ENCODE assay signal across 8 mouse cellular contexts in genomic region chr5:14514631-14515523, GRCm38 (mm10). TPM values are rescaled to one million over a fixed set of nuclear protein-coding genes. Genes with fewer than 3 reads are reported as not detected.
DNase-seq lines count a peak whose midpoint lies in the region; ATAC-seq lines count a peak whose summit lies in the region.

TSS of gene Pclo (plus strand) at chr5:14514918.

- intact Hi-C loops in gastrocnemius, postnatal 36 days (cut with DNase I), result no loop called here

- H3K27me3 ChIP-seq in intestine, embryonic 14.5 days (replicated peaks; ENCODE audit: control insufficient read depth, insufficient read depth, low read length), result no peaks in the 10 kb centered on the region

- peak within 1 kb of the TSS; percentile 84 for H3K27ac ChIP-seq in intestine, embryonic 14.5 days (ENCODE audit: low read depth)

- H3K4me2 ChIP-seq in intestine, embryonic 14.5 days (ENCODE audit: low read length), result peak within 1 kb of the TSS; percentile 71

- peak; percentile 98 for ATAC-seq in intestine, embryonic 14.5 days (replicated peaks; ENCODE audit: low FRiP score, low TSS enrichment, low read depth)

- peak within 1 kb of the TSS; percentile 43 for H3K9ac ChIP-seq in intestine, embryonic 14.5 days (ENCODE audit: low read length)

- H3K4me1 ChIP-seq in intestine, embryonic 14.5 days (replicated peaks; ENCODE audit: control insufficient read depth, insufficient read depth, low read length), result 0 out of 2 replicates have a peak, but pooled peaks cover 4% of the 10 kb centered on the region

- WGBS in intestine, embryonic 14.5 days, result under 1% methylated on average over 77 of the region's 89 CpGs

- H3K36me3 ChIP-seq in intestine, embryonic 14.5 days (ENCODE audit: control insufficient read depth, insufficient read depth, low read length), result no peaks in the 10 kb centered on the region

- DNase-seq in adrenal gland, postnatal 14 days, result peak; percentile 88
- peak; percentile 85 for DNase-seq in embryo, embryonic 10.5 days (ENCODE audit: low spot score)
- DNase-seq in gastrocnemius, postnatal 36 days, result peak; percentile 23
- peak; percentile 95 for DNase-seq in intestine, embryonic 14.5 days (ENCODE audit: low spot score)
- peak; percentile 79 to 96 for DNase-seq in left cerebral cortex, adult 8-10 months (ENCODE audit: low spot score in 2 of 2)
- peak; percentile 67 to 83 for DNase-seq in lung, postnatal 4 days
- DNase-seq in right cerebral cortex, postnatal 14 days, result peak; percentile 91
- DNase-seq in B cell, adult 2 months, result no peak

- no peaks in the 10 kb centered on the region for H3K9me3 ChIP-seq in intestine, embryonic 14.5 days (ENCODE audit: control insufficient read depth, low read length)

- H3K4me3 ChIP-seq in intestine, embryonic 14.5 days (ENCODE audit: low read depth, low read length), result peak within 1 kb of the TSS; percentile 60

RNA-seq across cellular contexts. Expression of gene Pclo, which starts in this region (rescaled TPM):
- 5.4 and 5.6 TPM in 2 replicates for total RNA-seq in adrenal gland, postnatal 14 days (2021)
- under 1 TPM; 0.12 to 0.18 TPM for total RNA-seq in gastrocnemius, postnatal 36 days (2021)
- polyA plus RNA-seq in intestine, embryonic 14.5 days (2014; fragmentation: Nextera tagmentation; extraction: Ambion mirVana), result 1.7 and 1.8 TPM in 2 replicates
- total RNA-seq in left cerebral cortex, adult 8-10 months (2022), result 100 to 1,000 TPM; 109 to 150 (median 124) TPM

Comparison
In these comparisons a context has a peak if more than half of its experiments do, and no peak if none do; other contexts are left out.
1. RNA of gene Pclo (total RNA-seq): 109 to 150 TPM in left cerebral cortex, adult 8-10 months; 5.4 to 5.6 TPM in adrenal gland, postnatal 14 days and 0.12 to 0.18 TPM in gastrocnemius, postnatal 36 days; every median in the first group is over 10 times any median in the second.
2. Peak in DNase-seq in gastrocnemius, postnatal 36 days; RNA of the gene not detected or under 1 TPM.
3. DNase-seq: peak in adrenal gland, postnatal 14 days (single experiment), embryo, embryonic 10.5 days (single experiment), intestine, embryonic 14.5 days (single experiment), left cerebral cortex, adult 8-10 months (2 of 2), lung, postnatal 4 days (2 of 2) and right cerebral cortex, postnatal 14 days (single experiment); none in B cell, adult 2 months (0 of 2).